Mouse (Mus musculus): ENCODE measurements at regions not wholly inside any gene's neighbourhood (a gene's known extent, or its start where the extent isn't known, plus 50 kb on each side); places are given as distances from the start of the nearest gene placed in this dataset.

GRCm38 (mm10) chr12:33851736-33852135 lies 76.5 kb upstream of the Ferd3l start:
- TF ChIP-seq CTCF (IDR thresholded peaks at IDR 0.05; ENCODE audit: borderline replicate concordance, extremely low read depth, insufficient read depth, insufficient read length) (no peak), POLR2A (IDR thresholded peaks at IDR 0.05; ENCODE audit: borderline replicate concordance, extremely low read depth, insufficient read depth, insufficient read length, poor library complexity, severe bottlenecking) (no peak)
- peak; percentile 80 for DNase-seq (ENCODE audit: low read depth)
